Mouse (Mus musculus) myocyte (in vitro differentiated cells): ENCODE results near the gene Zfp78. TPM values are rescaled to one million over a fixed set of nuclear protein-coding genes. Genes with fewer than 3 reads are reported as not detected.

Source experiments
- H3K27me3 ChIP-seq: one replicate; pipeline ENCODE4 v1.6.1; 2011; ENCODE audit not compliant: control insufficient read depth, insufficient read depth, insufficient read length
- H3K36me3 ChIP-seq: one replicate; pipeline ENCODE4 v1.6.1; 2011; ENCODE audit not compliant: control insufficient read depth, insufficient read depth
- H3K4me2 ChIP-seq: one replicate; pipeline ENCODE4 v1.6.1; 2011; ENCODE audit warnings: low read depth, control low read depth
- H3K4me3 ChIP-seq: one replicate; pipeline ENCODE4 v1.5.1; 2011; ENCODE audit warnings: mild to moderate bottlenecking, control low read depth, moderate library complexity
- H3K79me2 ChIP-seq: one replicate; pipeline ENCODE4 v1.6.1; 2011; ENCODE audit not compliant: control insufficient read depth, insufficient read depth
- H3ac ChIP-seq: one replicate; pipeline ENCODE4 v1.6.1; 2011; ENCODE audit not compliant: control insufficient read depth, insufficient read length
- CEBPB ChIP-seq: IDR thresholded peaks from 2 replicates; pipeline ENCODE4 v1.6.1; 2011; ENCODE audit warnings: mild to moderate bottlenecking, moderate library complexity; ENCODE audit not compliant: poor library complexity, insufficient read depth, severe bottlenecking
- E2F4 ChIP-seq: IDR thresholded peaks from one replicate; pipeline ENCODE4 v1.6.1; 2011; ENCODE audit warnings: mild to moderate bottlenecking, control low read depth, moderate library complexity; ENCODE audit not compliant: insufficient read depth
- MAX ChIP-seq: IDR thresholded peaks from one replicate; pipeline ENCODE4 v1.6.1; 2011; ENCODE audit warnings: low read depth, mild to moderate bottlenecking, control low read depth
- MYOD1 ChIP-seq, 3 experiments: IDR thresholded peaks; one replicate each; pipeline ENCODE4 v1.6.1; 2011; ENCODE audit warnings: control low read depth in 2 of 3, low read depth in 2 of 3, mild to moderate bottlenecking in 2 of 3, moderate library complexity in 1 of 3; ENCODE audit not compliant: insufficient read length in 2 of 3, control insufficient read depth in 1 of 3
- MYOG ChIP-seq, 3 experiments: IDR thresholded peaks; one replicate each; pipeline ENCODE4 v1.6.1; 2011; ENCODE audit warnings: control low read depth in 2 of 3, low read depth in 2 of 3, mild to moderate bottlenecking in 2 of 3; ENCODE audit not compliant: insufficient read length in 2 of 3, control insufficient read depth in 1 of 3, insufficient read depth in 1 of 3
- POLR2A ChIP-seq: IDR thresholded peaks from one replicate; pipeline ENCODE4 v1.6.1; 2011; ENCODE audit warnings: low read depth, mild to moderate bottlenecking, control low read depth, moderate library complexity; ENCODE audit not compliant: insufficient read length
- POLR2AphosphoS2 ChIP-seq: IDR thresholded peaks from one replicate; pipeline ENCODE4 v1.6.1; 2011; ENCODE audit warnings: low read depth, control low read depth; ENCODE audit not compliant: insufficient read length
- REST ChIP-seq: IDR thresholded peaks from one replicate; pipeline ENCODE4 v1.6.1; 2011; ENCODE audit warnings: mild to moderate bottlenecking, control low read depth, moderate library complexity; ENCODE audit not compliant: insufficient read depth, insufficient read length
- SRF ChIP-seq: IDR thresholded peaks from one replicate; pipeline ENCODE4 v1.6.1; 2011; ENCODE audit warnings: low read depth; ENCODE audit not compliant: control insufficient read depth, insufficient read length
- TCF12 ChIP-seq: IDR thresholded peaks from one replicate; pipeline ENCODE4 v1.6.1; 2011; ENCODE audit warnings: mild to moderate bottlenecking, control low read depth; ENCODE audit not compliant: poor library complexity, insufficient read depth, severe bottlenecking
- TCF3 ChIP-seq: IDR thresholded peaks from one replicate; pipeline ENCODE4 v1.6.1; 2011; ENCODE audit warnings: low read depth, control low read depth; ENCODE audit not compliant: insufficient read length
- USF1 ChIP-seq: IDR thresholded peaks from one replicate; pipeline ENCODE4 v1.6.1; 2011; ENCODE audit warnings: low read depth, mild to moderate bottlenecking, control low read depth, moderate library complexity
- polyA plus RNA-seq: library from polyadenylated mRNA; unstranded; fragments of >200 nt; fragmentation: generic; extraction: Trizol; gene quantifications from one replicate; pipeline ENCODE4 v1.2.1, GENCODE M21; 2012; ENCODE audit warnings: missing spikeins

Zfp78 gene
- polyA plus RNA-seq, 1 experiment = 0.46 TPM

DNA sequence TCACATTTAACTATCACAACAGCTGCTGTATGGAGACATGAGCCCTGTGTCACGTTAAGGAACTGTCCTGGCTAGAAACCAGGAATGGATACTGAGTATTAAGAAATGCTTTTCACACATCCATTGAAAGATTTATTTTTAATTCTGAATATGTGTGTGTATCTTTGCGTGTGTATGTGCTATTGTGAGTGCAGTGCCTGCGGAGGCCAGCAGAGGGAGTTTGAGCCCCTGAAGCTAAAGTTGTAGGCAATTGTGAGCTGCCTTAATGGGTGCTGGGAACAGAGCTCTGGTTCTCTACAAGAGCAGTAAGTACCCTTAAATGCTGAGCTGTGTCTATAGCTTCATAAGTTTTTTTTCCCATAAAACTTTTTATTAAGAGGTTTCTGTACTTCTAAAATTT is 66.3 kb downstream of the Zfp78 start:
- H3ac ChIP-seq = no peak overlapping the region
- no peaks in the 10 kb centered on the region for H3K27me3 ChIP-seq
- no peaks in the 10 kb centered on the region for H3K79me2 ChIP-seq
- H3K4me2 ChIP-seq = no peak overlapping the region
- no peak overlapping the region for H3K4me3 ChIP-seq
- no peaks in the 10 kb centered on the region for H3K36me3 ChIP-seq
- no peak for TF ChIP-seq MYOD1 (IDR thresholded peaks at IDR 0.05; ENCODE audit: control insufficient read depth in 1 of 3, insufficient read length in 2 of 3, low read depth in 2 of 3)
- no peak for TF ChIP-seq TCF3
- no peak for TF ChIP-seq CEBPB
- no peak for TF ChIP-seq MAX

DNA sequence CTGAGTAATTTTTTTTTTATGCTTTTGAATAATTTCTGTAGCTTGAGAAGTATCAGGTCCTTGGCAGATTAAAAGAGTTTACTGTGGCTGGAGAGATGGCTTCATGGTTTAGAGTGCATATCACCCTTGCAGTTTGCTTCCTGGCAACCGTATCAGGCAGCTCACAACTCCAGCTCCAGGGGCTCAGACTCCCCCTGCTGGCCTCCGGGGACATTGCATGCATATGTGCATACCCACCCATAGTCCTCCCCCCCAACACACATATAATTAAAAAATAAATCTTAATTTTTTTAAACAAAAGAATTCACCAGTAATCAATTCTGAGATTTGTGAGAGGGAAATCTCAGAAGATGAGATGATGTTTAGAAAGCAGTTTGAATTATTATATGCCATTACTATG is 67.3 kb downstream of the Zfp78 start:
- H3ac ChIP-seq = no peak overlapping the region
- TF ChIP-seq CEBPB (no peak), E2F4 (no peak), MYOG (IDR thresholded peaks at IDR 0.05; ENCODE audit: control insufficient read depth in 1 of 3, insufficient read depth in 1 of 3, insufficient read length in 2 of 3, low read depth in 2 of 3) (no peak), SRF (no peak), MAX (no peak), POLR2AphosphoS2 (no peak), POLR2A (no peak), REST (no peak), MYOD1 (IDR thresholded peaks at IDR 0.05; ENCODE audit: control insufficient read depth in 1 of 3, insufficient read length in 2 of 3, low read depth in 2 of 3) (no peak), USF1 (no peak), TCF3 (no peak), TCF12 (no peak)
- H3K27me3 ChIP-seq = no peaks in the 10 kb centered on the region
- no peak overlapping the region for H3K4me2 ChIP-seq
- H3K36me3 ChIP-seq = no peaks in the 10 kb centered on the region
- no peak overlapping the region for H3K4me3 ChIP-seq
- H3K79me2 ChIP-seq = no peaks in the 10 kb centered on the region

Other genes starting within 250 kb of the Zfp78 start
- 46.6 TPM for gene Zfp787, start 207.3 kb upstream of the Zfp78 start, polyA plus RNA-seq
- gene Zfp444, start 191.1 kb upstream of the Zfp78 start, polyA plus RNA-seq = 29.2 TPM
- gene Galp, start 166.2 kb upstream of the Zfp78 start, polyA plus RNA-seq = not detected
- not detected for gene Zscan5b, start 141.0 kb upstream of the Zfp78 start, polyA plus RNA-seq
- gene Epp13, start 110.6 kb upstream of the Zfp78 start, polyA plus RNA-seq = not detected
- 2.8 TPM for gene Zfp667, start 76.7 kb upstream of the Zfp78 start, polyA plus RNA-seq
- gene Zfp583, start 32.0 kb upstream of the Zfp78 start, polyA plus RNA-seq = 0.80 TPM
- 0.11 TPM for gene Gm3854, start 19.5 kb upstream of the Zfp78 start, polyA plus RNA-seq
- 2.4 TPM for gene Zfp28, start 20.0 kb downstream of the Zfp78 start, polyA plus RNA-seq
- not detected for gene Smim17, start 35.4 kb downstream of the Zfp78 start, polyA plus RNA-seq
- gene Gm20715, start 47.0 kb downstream of the Zfp78 start, polyA plus RNA-seq = not detected
- not detected for gene Olfr1344, start 75.4 kb downstream of the Zfp78 start, polyA plus RNA-seq
- not detected for gene Olfr1336, start 92.9 kb downstream of the Zfp78 start, polyA plus RNA-seq
- not detected for gene Olfr1346, start 103.8 kb downstream of the Zfp78 start, polyA plus RNA-seq
- not detected for gene Olfr5, start 123.7 kb downstream of the Zfp78 start, polyA plus RNA-seq
- gene Olfr1347, start 136.5 kb downstream of the Zfp78 start, polyA plus RNA-seq = not detected
- not detected for gene Olfr1348, start 145.5 kb downstream of the Zfp78 start, polyA plus RNA-seq
- 0.06 TPM for gene Olfr1349, start 159.7 kb downstream of the Zfp78 start, polyA plus RNA-seq
- not detected for gene Olfr1350, start 201.6 kb downstream of the Zfp78 start, polyA plus RNA-seq